Mouse (Mus musculus): ENCODE measurements around the gene Chchd6. TPM values are rescaled to one million over a fixed set of nuclear protein-coding genes. Genes with fewer than 3 reads are reported as not detected.

Gene Chchd6
- total RNA-seq, 2 experiments from 2014 or later: 29.2 to 34.1 TPM

DNA sequence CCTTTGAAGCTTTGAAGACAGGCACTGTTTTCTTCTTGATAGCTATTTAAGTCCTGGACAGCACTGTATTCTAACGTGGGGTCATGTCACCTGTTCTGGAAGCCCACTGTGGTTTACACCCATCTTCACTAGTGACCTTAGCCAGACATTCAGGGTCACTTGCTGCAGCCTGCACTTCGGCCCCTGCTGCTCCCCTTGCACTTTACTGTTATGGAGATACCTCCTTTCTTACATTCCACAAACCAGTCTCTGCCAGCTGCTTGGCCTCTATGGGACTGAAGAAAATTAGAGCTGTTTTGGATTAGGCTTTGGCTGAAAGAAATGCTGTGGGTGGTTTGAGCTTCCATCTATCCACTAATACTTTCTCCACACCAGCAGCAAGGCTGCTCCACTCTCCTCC is 86.7 kb downstream of the Chchd6 start:
- DNase-seq: no peak

DNA sequence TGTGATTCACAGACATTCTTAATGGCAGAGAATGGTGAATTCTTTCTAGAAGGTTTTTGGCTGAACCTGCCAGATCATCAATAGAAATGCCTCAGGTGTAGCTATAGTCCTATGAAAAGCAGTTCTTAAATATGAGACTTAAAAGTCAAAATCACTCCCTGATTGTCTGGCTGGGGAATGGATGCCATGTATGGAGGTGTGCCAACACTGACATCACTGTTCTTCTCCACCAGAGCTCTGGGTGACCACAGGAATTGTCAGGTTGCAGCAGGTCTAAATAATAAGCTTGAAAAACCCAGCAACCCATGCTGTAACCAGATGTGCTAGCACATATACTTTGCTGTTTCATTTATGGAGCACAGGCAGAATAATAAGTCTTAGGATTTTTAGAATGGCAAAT is 87.2 kb downstream of the Chchd6 start:
- DNase-seq: no peak

DNA sequence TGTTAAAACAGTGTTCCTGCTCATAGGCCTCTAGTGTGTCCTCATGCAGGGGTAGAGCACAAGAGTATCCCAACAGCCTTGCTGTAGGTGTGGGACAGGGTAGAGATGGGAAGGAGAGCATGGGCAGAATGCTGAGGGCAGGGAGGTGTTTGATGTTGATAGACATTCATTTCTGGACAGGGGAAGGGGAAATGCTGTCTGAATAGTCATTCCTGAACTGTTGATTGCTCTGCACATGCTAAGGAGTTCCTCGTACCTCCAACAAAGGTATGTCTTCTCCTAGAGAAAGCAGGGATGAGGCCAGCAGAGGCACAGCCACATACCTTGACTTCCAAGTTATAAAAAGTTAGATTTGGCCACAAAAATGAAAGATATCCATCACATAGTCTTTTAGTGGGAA is 95.5 kb downstream of the Chchd6 start:
- DNase-seq: no peak

DNA sequence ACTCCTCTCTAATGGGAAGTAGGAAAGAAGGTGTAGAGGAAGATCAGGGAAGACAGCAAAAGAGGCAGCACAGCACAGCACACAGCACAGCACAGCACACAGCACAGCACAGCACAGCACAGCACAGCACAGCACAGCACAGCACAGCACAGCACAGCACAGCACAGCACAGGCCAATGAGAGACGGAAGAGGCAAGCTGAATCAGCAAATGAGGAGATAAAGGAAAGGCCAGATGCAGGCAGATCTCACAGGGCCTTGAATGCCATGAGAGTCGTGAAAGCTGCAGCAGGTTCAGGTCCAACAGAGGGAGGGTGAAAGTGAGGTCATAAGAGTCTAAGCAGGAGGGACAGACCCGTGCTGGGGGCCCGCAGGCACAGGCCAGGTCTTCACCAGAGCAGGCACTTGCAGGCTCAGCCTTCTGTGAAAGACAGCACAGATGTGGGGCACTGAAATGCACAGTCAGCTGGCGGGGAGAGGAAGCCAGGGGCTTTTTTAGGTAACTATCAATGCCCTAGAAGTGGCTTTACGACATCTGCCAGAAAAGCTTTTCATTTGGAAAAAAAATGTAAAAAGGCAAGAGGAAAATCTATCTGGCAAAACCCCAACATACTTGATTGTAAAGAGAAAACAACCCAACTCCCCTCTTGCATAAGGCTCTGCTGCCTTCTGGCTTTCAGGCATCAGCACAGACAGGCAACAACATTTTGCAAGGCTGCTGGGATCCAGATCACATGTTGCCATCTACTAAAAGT is 96.5 kb downstream of the Chchd6 start:
- peak; percentile 9 for DNase-seq

DNA sequence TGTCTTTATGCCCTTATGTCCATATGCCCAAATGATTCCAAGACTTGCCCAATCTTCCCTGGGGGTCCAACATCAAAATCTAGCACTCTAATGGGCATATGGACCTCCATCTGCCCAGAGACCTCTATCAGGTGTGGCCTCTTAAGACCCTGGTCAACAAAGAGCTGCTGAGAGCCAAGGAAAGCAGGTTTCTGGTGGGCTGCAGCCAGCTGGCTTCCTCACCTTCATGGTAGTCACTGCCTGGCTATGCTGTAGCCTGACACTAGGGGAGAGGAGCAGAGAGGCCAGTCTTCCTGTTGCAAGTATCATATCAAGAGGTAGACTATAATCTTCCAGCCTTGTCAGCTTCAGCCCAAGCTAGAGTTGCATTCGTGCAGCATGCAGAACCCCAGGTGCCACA is 98.5 kb downstream of the Chchd6 start:
- DNase-seq: no peak

DNA sequence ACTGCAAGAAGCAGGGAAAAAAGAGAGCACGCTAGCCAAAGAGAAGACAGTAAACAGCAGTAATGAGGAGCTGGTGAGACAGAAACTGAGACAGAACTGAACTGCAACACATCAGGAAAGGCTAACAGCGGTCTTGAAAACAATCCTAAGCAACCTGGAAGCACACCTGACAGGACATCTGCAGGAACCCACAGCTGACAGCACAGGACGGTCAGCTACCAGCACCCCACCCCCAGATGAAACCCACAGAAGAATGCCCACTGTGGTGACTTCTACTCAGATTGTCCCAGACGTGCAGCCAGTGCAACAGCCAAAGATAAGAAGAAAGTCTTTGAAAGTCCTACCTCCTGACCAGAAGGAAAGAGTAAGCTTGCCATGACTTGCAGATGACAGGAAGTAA is 103.1 kb downstream of the Chchd6 start:
- DNase-seq: no peak

DNA sequence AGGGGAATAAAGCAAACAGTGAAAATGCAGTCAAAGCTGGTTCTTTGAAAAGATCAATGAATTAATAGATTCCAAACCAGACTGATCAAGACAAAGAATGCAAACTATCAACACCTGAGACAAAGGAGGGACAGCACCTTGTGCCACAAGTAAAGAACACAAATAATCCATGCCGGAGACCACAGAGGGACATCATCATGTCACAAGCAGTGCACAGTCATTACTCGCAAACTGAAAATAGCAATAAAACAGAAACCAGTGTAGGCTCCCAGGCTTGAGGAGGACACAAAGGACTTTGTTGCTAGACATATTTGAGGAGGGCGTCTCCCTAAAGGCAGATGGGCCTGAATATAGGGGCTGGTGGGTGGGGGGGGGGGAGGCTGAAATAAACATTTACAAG is 105.1 kb downstream of the Chchd6 start:
- DNase-seq: no peak

DNA sequence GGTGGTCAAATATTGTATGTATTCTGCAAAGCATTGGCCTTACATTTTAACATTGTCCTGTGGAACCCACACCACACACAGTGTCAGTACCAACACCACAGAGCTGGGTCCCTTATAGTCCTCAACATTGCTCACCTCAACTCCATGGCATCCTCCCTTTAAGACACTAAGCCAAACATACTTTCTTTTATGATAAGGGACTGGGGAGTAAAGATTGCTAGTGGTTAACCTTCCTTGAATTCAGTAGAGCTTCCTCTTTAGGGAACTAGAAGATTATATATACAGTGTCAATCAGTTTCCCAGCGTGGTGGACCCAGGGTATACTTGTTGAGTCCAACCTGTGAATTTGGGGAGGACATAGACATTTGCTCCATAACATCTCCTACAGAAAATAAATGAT is 105.9 kb downstream of the Chchd6 start:
- no peak for DNase-seq

DNA sequence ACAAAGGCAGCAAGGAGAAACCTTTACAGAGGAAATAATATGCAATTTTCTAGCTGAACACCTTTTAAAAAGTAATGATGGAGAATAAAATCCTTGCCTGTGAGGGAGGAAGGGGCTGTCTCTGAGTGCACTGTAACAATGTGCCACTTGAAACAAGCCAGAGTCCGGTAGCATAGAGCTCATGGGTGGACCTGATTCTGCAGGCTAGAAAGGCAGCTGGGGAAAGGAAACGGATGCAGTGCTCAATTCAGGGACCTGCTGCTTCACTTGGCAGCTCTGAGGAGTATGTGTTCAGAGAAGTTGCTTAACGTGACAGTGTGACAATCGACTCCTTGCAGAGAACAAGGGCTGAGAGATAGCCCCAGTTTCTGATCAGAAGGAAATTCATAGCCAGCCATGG is 109.4 kb downstream of the Chchd6 start:
- no peak for DNase-seq

DNA sequence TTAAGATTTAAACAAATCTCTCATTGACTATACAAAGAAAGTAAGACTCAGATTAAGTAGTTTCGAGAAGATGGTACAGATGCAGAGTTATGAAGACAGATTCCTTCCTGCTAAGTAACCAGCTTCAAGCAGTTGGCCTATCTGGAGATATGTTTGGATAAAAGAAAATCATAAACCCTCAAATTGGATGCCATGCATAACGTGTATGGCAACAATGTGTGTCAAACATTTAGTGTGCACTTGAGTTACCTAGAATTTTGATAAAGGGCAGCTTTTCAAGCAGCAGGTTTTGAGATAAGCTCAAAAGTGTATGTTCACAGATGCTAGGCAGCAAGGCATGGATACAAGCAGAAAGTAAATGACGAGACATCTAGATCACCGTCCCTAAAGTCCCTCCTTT is 114.3 kb downstream of the Chchd6 start:
- DNase-seq: no peak

DNA sequence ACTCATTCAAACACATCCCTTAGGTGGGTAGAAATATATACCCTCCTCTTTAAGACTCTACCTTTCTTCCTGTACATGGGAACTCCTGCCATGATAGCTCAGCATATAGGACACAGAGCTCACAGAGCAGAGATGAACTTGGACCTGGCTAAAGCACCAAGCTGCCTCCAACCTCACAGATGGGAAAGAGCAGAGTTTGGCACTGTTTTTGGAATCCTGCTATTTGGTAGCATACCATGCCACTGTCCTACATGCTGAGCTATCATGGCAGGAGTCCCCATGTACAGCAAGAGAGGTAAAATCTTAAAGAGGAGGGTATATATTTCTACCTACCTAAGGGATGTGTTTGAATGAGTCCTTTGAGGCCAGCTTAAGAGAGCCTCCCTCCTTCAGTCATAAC is 127.5 kb downstream of the Chchd6 start:
- no peak for DNase-seq

DNA sequence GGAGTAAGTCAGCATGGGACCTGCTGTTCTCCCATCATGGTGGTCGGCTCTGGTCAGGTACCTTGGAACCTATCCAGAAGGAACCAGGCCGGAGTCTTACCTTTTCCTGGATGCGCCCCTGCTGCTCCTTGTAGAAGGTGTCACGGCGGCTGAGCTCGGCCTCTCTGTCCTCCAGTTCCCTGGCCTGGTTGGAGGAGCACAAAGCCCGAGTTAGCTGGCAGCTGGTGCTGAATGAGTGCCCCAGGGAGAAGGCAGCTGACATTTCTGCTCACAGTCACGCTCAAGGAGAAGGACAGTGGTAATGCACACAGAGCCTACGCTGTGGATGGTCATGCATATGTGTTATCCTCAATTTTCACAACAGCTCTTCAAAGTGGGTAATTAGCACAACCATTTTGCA is 128.2 kb downstream of the Chchd6 start:
- peak; percentile 41 for DNase-seq

DNA sequence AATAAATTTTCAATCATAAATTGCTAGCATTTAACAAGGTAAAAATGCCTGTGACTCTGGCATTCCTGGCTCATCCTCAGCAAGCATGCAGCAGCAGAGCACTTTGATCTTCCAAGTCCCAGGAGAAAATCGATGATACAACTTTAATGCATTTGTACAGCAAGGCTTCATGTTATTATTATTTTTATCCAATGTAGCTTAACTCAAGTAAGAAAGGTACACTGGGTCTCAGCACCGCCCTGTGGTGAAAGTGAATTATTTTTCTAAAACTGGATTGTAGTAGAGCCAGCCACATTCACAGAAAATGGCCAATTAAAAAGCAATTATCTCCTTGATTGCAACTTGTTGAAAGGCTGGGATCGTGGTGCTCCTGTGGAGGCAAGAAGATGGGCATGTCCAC is 128.6 kb downstream of the Chchd6 start:
- no peak for DNase-seq

DNA sequence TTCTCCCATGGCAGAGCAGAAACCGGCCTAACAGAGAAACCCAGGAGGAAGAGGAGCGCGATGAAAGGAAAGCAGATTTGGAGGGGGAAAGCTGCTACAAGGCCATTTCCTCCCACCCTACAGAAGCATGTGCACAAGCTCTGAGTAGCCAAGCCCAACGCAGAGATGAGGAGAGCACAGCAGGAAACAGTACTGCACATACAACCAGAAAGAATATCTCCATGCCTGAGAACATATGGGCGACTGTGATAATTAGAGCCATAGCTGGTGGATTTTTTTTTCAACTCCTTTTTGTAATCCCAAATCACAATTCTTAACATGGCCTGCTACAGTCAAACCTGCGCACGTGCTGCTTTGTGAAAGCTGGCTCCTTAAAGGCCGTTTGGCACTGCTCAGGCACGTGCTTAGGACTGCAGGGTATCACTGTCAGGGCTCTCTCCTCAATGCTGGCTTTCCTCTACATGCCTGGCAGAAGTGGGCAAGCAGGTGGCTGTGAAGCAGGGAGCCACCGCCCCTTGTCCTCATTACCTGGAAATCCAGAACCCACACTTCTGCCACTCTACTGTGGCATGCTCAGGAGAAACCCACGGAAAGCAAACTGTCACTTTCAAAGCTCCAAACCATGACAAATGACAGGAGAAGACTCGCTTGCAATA is 129.3 kb downstream of the Chchd6 start:
- DNase-seq: no peak

DNA sequence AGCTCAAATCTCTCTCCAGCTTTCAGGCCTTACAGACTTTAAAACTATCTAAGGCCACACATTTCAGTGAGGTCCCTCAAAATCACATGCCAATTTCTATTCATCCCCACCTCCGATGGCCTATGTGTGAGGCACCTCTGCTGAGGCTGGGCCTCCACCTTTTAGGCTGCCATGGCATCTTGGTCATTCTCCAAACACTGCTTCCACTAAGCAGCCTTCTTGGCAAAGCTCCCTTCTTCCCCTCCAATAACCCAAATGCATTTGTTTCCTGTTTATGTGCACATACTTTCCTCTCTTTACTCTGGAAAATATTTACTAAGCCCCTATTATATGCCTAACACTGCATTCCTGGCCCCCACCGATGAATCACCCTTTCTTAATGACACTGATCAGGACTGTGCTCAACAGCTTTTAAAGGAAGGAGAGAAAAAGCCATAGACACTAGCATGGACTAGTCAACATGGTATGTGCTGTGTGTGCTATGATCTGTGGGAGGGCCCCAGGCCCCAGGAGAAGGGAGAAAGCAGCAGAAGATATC is 133.2 kb downstream of the Chchd6 start:
- DNase-seq: no peak

DNA sequence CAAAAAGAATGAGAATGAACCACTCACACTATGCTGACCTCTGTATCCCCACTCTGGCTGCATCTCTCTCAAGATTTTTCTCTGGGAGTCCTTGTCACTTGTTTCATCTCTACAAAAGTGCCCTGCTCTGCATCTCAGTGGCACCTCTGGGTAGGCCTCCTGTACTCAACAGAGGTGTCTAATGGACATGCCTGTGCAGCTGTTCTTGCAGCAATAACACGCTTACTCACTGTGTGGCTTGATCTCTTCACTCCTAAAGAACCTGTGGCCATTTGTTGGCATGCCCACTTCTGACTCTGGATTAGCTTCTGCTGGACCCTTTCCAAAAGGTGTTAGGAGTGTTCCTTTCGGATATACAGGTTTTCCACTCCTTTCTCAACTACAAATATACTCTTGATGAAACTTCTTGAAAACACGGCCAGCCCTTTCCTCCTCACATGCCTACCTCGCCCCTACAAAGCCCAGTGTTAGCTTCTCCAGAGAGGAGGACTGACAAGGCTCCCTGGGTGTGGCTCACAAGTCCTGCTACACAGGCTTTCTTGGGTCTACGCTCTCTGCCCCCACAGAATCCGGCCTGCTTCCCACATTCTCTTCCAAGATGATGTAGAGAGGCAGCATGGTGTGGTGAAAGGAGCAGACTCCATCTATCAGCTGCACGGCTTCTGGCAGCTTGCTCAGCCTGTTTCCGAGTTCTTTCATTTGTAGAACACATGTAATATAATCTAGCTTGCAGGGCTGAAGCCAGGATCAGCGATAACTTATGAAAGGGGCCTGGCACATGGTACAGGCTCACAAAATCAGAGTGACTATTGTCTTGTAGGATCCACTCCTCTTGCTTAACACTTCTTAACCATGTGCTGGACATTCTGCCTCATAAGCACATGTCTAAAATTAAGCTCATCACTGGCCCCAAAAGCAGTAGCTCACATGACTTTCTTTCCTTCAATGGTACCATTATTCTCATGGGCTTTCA is 133.9 kb downstream of the Chchd6 start:
- DNase-seq: no peak

DNA sequence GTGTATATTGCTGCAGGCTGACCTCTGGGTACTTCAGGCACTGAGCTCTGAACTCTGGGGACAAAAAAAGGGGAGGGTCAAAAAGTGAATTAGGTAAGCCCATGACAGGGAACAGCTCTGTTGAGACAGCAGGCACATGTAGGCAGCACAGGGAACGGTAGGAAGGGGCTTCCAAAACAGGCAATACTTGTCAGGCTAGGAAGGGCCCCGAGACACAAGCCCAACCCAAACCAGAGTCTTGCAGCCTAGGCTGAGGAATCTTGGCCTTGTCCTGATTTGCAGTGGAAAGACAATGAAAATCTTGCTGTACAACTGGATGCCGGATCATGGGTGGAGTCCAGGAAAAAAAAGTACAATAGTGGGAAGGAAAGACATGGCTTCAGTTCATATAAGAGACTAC is 135.8 kb downstream of the Chchd6 start:
- no peak for DNase-seq

DNA sequence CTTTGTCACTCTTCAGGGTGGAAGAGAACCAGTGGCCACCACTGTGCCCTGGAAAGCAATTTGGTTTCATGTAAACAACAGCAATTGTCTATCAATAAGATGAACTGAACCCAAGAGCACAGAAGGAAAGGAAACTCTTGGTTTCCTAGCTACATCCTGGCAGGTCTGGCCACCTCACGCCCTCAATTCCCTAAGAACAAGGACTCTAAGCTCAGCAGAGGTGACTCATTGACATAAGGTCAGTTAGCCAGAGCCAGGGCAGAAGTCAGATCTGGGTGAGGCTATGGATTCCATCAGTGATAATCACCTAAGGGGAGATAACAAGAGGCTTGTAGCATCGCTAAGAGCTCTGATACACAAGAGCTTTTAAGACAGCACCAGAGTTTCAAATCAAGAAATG is 137.9 kb downstream of the Chchd6 start:
- no peak for DNase-seq

DNA sequence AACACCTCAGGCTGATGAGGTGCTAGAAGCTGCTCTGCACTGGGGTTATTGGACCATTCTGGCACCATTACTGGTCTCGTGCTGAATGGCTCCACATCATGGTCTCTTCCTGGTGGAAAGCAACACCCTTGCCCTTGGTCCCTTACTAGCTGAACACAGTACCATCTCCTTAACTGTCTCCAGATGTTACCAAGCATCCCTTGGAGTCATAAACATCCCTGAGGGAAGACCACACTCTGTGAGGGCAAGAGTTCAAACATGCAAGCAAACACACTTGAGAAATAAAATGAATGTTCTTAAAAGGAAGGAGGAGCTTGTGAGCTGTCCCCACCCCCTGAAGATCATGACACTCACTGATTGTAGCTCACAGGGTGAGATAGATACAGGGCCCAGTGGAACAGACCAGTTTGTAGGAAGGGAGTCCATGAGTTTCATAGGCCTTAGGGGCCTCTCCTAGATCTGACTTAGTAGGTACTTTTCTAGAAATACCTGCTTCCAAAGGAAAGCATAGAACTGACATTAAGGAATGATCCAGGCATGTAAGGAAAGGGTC is 139.0 kb downstream of the Chchd6 start:
- DNase-seq: no peak

DNA sequence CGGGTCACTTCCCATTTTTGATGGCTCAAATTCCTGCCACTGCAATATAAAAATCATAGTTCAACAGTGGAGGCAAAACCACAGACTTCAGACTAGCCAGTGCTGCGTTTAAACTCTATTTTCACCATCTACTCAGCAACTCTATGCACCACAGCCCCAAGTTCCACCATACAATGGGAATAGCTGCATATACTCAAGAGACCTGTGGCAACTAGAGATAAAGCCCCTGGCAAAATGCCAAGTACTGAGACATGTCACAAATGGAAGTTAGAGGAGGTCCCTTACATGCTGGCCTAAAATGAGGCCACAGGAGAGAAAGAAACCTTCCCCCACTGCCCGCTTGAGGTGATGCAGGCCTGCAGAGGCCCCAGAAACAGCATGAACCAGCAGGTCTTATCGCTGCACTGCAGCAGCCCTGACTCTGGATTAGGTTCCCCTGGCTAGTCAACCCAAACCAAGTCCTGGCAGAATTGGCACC is 139.9 kb downstream of the Chchd6 start:
- DNase-seq: no peak

DNA sequence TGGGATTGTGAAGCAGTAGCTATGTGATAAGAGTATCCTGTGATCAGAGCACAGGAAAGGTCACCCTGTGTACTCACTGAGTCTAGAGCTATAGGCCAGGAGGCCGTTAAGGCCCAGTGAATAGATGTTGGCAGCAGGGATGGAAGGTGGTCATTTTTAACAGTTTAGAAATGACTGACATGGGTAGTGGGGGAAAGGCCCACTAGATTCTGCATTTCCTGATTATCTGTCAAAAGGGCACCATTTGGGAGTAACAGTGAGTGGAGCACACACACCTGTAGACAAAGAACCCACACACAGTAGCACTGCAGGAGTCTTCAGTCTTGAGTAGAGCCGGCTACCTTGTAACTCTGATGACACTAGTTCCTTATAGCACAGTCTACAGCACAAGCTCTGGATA is 141.0 kb downstream of the Chchd6 start:
- DNase-seq: no peak

DNA sequence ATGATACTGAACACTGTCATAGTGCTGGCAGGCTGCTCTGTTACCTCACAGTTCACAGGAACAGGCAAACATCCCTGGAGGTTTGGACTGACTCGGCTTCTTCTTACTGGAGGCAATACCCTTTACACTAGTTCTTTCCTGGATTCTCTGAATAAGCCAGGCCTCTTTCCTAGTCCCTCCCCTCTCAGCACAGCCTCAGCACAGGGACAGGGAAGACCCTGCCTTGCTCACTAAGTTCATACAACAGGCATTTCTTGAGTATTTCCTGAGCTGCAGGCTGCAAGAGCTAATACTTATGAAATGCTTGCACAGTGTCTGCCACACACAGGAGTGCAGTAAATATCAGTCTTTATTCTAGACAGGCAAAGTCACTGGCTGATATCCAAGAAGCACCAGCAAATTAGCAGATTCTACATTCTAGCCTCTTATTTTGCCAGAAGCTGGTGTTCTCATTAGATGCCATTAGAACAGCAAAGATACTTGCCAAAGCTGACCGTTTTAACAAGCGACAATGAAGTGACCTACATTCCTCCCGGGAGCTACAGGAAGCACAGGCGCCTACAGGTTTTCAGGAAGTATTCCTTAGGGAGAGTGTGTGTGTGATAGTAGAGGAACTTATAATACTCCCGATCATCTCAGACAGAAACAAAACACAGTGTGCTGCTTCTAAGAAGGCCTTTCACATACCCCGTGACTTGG is 142.3 kb downstream of the Chchd6 start:
- DNase-seq: peak; percentile 11

All from adrenal gland, postnatal 10 days (tissue).